Mouse (Mus musculus) testis, adult 2 months (tissue): Measurements from ENCODE around the gene Hlx. TPM values are rescaled to one million over a fixed set of nuclear protein-coding genes. Genes with fewer than 3 reads are reported as not detected.

Source experiments
- H3K27ac ChIP-seq: fragments of 200-500 bp; 2 replicates; pipeline ENCODE4 v1.5.1; 2012; ENCODE audit warnings: low read depth, low read length; ENCODE audit not compliant: control insufficient read depth, insufficient read depth
- H3K27me3 ChIP-seq: fragments of 200-500 bp; 2 replicates; pipeline ENCODE4 v1.6.1; 2012; ENCODE audit warnings: mild to moderate bottlenecking, low read length, moderate library complexity; ENCODE audit not compliant: control insufficient read depth, insufficient read depth
- H3K36me3 ChIP-seq: fragments of 200-500 bp; 2 replicates; pipeline ENCODE4 v1.6.1; 2012; ENCODE audit warnings: mild to moderate bottlenecking, low read length; ENCODE audit not compliant: control insufficient read depth, insufficient read depth
- H3K4me1 ChIP-seq: fragments of 200-500 bp; 2 replicates; pipeline ENCODE4 v1.6.1; 2012; ENCODE audit warnings: low read length; ENCODE audit not compliant: control insufficient read depth, insufficient read depth
- H3K4me3 ChIP-seq: fragments of 200-500 bp; 2 replicates; pipeline ENCODE4 v1.5.1; 2012; ENCODE audit warnings: low read depth, mild to moderate bottlenecking, low read length, moderate library complexity, mixed read lengths; ENCODE audit not compliant: control insufficient read depth
- CTCF ChIP-seq: fragments of 200-500 bp; IDR thresholded peaks from 2 replicates; pipeline ENCODE4 v1.5.1; 2012; ENCODE audit warnings: low read depth, mild to moderate bottlenecking, inconsistent platforms, low read length, moderate library complexity; ENCODE audit not compliant: control insufficient read depth, insufficient read depth, insufficient replicate concordance
- POLR2A ChIP-seq: fragments of 200-500 bp; IDR thresholded peaks from 2 replicates; pipeline ENCODE4 v1.6.1; 2012; ENCODE audit warnings: low read depth, mild to moderate bottlenecking, inconsistent platforms, low read length, moderate library complexity; ENCODE audit not compliant: control insufficient read depth
- polyA plus RNA-seq: library from polyadenylated mRNA; depleted of rRNA; stranded (reverse); fragments of >200 nt; gene quantifications from 2 replicates; pipeline ENCODE4 v1.2.3, GENCODE M21; 2012

Hlx gene
- polyA plus RNA-seq, 1 experiment = 0.28 TPM

DNA sequence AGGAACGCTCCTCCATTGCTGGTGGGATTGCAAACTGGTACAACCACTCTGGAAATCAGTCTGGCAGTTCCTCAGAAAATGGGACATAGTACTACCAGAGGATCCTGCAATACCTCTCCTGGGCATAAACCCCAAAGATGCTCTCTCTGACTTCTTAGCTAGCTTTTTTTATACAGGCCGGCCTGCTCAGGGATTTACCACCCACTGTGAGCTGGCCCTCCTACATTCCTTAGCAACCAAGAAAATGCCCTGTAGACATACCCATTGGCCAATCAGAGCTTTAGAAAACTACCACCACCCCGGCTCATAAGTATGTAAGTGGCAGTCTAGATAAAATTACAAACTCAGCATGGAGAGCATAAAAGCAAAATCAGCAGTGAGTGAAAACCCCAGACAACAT lies 27.5 kb downstream of the Hlx start:
- H3K27me3 ChIP-seq = no peaks in the 10 kb centered on the region
- H3K4me1 ChIP-seq = no peaks in the 10 kb centered on the region; the same call in 1 of the 2 replicates
- H3K27ac ChIP-seq = no peak overlapping the region
- TF ChIP-seq CTCF (no peak), POLR2A (no peak)
- H3K4me3 ChIP-seq = no peak overlapping the region
- H3K36me3 ChIP-seq = no peaks in the 10 kb centered on the region

- Histone ChIP-seq H3K4me3 (no peak overlapping the region), H3K4me1 (peaks cover 6% of the 10 kb centered on the region), H3K36me3 (no peaks in the 10 kb centered on the region), H3K27me3 (no peaks in the 10 kb centered on the region), H3K27ac (no peak overlapping the region)
- no peak for TF ChIP-seq CTCF
- no peak for TF ChIP-seq POLR2A
Observed at GRCm38 (mm10) chr1:184699295-184699694, 33.1 kb downstream of the Hlx start.

DNA sequence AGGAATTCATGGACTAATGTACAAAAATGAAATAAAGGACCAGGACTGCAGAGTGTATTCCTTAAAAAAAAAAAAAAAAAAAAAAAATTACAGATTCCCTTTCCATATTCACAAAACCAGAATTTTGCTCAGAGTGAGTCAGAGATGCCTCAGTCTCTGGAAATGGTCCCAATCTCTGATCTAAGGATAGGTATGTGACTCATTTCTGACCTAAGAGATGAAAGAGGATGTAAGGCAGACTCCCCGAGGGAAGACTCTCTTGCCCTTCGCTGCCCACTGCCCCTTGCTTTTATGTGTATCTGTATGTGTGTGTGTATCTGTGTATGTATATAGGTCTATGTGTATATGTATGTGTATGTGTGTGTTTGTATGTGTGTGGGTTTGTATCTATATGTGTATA lies 37.0 kb downstream of the Hlx start:
- peaks cover 8% of the 10 kb centered on the region for H3K4me1 ChIP-seq
- no peak for TF ChIP-seq CTCF
- no peak for TF ChIP-seq POLR2A
- H3K27ac ChIP-seq = no peak overlapping the region
- H3K27me3 ChIP-seq = no peaks in the 10 kb centered on the region
- H3K4me3 ChIP-seq = no peak overlapping the region
- no peaks in the 10 kb centered on the region for H3K36me3 ChIP-seq

- Histone ChIP-seq H3K4me1 (peaks cover 2% of the 10 kb centered on the region; the same call in 1 of the 2 replicates), H3K27ac (no peak overlapping the region)
Observed at GRCm38 (mm10) chr1:184692204-184692904, 40.1 kb downstream of the Hlx start.

DNA sequence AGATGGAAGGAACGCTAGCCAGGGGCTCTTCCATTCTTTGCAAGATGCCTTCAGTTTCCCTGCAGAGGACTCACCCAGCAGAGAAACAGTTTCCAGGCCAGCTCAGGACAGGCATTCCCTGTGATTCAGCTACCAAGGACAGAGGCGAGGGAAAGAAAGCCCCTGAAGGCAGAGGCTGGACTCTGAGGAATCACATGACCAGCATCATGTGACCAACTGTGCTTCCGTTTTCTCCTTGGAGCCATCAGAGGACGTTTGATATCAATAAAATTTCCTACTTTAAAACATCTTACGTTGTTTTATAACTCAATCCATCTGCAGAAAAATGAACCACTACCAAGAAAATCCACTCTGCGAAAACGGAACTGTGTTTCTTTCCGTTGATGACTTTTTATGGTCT lies 41.2 kb downstream of the Hlx start:
- peaks cover 2% of the 10 kb centered on the region; the same call in 1 of the 2 replicates for H3K4me1 ChIP-seq
- no peaks in the 10 kb centered on the region for H3K36me3 ChIP-seq
- no peak overlapping the region for H3K27ac ChIP-seq
- TF ChIP-seq POLR2A (no peak), CTCF (no peak)
- no peaks in the 10 kb centered on the region for H3K27me3 ChIP-seq
- H3K4me3 ChIP-seq = no peak overlapping the region

More at GRCm38 (mm10) chr1:184692204-184692904, 40.1 kb downstream of the Hlx start:
- TF ChIP-seq POLR2A = no peak
- no peak for TF ChIP-seq CTCF
- Histone ChIP-seq H3K36me3 (no peaks in the 10 kb centered on the region), H3K4me3 (no peak overlapping the region), H3K27me3 (no peaks in the 10 kb centered on the region)

- no peaks in the 10 kb centered on the region for H3K27me3 ChIP-seq
- H3K4me1 ChIP-seq = peaks cover 2% of the 10 kb centered on the region; the same call in 1 of the 2 replicates
- H3K4me3 ChIP-seq = no peak overlapping the region
- TF ChIP-seq CTCF (no peak), POLR2A (no peak)
- no peak overlapping the region for H3K27ac ChIP-seq
- no peaks in the 10 kb centered on the region for H3K36me3 ChIP-seq
Observed at GRCm38 (mm10) chr1:184688026-184688425, 44.4 kb downstream of the Hlx start.

- no peak for TF ChIP-seq POLR2A
- TF ChIP-seq CTCF = no peak
- Histone ChIP-seq H3K27me3 (no peaks in the 10 kb centered on the region), H3K36me3 (no peaks in the 10 kb centered on the region)
Observed at GRCm38 (mm10) chr1:184687512-184687911, 44.9 kb downstream of the Hlx start.

DNA sequence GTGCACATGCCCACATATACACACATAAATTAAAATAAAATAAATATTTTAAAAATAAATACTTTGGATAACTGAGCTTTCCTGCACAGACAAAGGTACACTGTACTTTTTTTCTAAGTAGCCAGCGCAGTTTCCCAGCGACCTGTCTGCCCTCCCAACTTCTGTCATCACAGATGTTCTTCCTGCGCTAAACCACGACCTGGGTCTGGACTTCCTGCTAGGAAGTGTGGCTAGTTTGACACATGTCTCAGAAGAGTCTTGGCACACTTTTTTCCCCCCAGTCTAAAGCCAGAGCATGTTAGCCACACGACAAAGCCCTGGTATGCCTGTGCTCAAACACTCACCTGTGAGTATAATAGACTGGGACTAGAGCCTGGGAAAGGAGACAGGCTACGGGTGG lies 48.9 kb downstream of the Hlx start:
- H3K27me3 ChIP-seq = no peaks in the 10 kb centered on the region
- no peaks in the 10 kb centered on the region for H3K36me3 ChIP-seq
- TF ChIP-seq POLR2A (no peak), CTCF (no peak)
- H3K4me3 ChIP-seq = no peak overlapping the region
- H3K27ac ChIP-seq = no peak overlapping the region
- no peaks in the 10 kb centered on the region for H3K4me1 ChIP-seq

More at GRCm38 (mm10) chr1:184687512-184687911, 44.9 kb downstream of the Hlx start:
- Histone ChIP-seq H3K27ac (no peak overlapping the region), H3K4me1 (peaks cover 2% of the 10 kb centered on the region; the same call in 1 of the 2 replicates), H3K4me3 (no peak overlapping the region)
